Mouse (Mus musculus): ENCODE data around the gene Alg14.

DNA sequence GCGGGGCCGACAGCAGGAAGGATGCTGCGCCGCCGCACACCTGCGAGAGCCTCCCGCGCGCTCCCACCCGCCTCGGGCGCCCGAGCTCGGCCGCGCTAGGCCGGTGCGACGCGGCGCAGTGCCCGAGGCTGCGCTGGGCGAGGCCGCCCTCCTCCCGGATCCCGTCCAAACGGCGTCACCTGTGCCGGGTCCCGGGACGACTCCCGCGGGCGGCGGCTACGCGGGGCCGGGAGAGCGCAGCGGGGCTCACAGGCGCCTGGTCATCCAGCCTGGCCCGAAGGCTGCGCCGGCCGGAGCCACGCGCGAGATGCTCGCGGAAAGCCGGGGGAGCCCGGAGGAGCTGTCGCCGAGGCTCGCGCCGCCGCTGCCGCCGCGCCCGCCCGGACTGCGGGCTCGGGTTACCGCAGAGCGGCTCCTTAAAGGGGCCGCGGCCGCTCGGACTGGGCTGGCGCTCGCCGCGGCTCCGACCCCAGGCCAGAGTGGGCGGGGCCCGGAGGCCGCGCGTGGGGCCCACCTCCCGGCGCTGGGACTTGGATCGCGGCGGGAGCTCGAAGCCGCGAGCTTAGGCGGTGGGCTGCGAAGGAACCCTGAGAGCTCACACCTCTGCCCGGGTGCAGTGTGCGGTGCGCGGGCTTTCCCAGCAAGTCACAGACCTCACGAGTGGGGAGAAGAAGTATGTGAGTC lies 28.9 kb upstream of the Alg14 start:
- TF ChIP-seq CTCF (IDR thresholded peaks at IDR 0.05; ENCODE audit: insufficient read depth, low read length) (no peak), POLR2A (IDR thresholded peaks at IDR 0.05; ENCODE audit: borderline replicate concordance, extremely low read depth, low read depth, low read length) (no peak)

Measured in lung, adult 2 months (tissue).